8 mouse cellular contexts compared by ENCODE assay signal in genomic region chr17:29171001-29171772, GRCm38 (mm10). TPM values are rescaled to one million over a fixed set of nuclear protein-coding genes. Genes with fewer than 3 reads are reported as not detected.
A peak's percentile ranks its signal among the peaks of the same experiment; 100 is the strongest.
DNase-seq lines count a peak whose midpoint lies in the region; ATAC-seq lines count a peak whose summit lies in the region.

No protein-coding gene starts in this region.

- no peak overlapping the region for H3K9ac ChIP-seq in midbrain, embryonic 15.5 days
- H3K9ac ChIP-seq in stomach, embryonic 14.5 days (replicated peaks; ENCODE audit: low read depth, low read length) = no peak overlapping the region

- peak; percentile 75 for DNase-seq in midbrain, embryonic 10.5 days (ENCODE audit: low spot score)
- peak; percentile 81 to 82 for DNase-seq in cerebellum, postnatal 36 days
- peak; percentile 84 for DNase-seq in gastrocnemius, postnatal 10 days
- DNase-seq in kidney, adult 11 months = peak; percentile 80
- DNase-seq in limb, embryonic 10.5 days (ENCODE audit: low spot score) = peak; percentile 82
- DNase-seq in monocyte, adult 2 months (ENCODE audit: low read depth in 1 of 2, low spot score in 2 of 2) = peak; percentile 56 to 70

- no peak overlapping the region for H3K4me3 ChIP-seq in midbrain, embryonic 10.5 days
- no peak overlapping the region for H3K4me3 ChIP-seq in midbrain, embryonic 15.5 days
- no peak overlapping the region for H3K4me3 ChIP-seq in limb, embryonic 10.5 days
- H3K4me3 ChIP-seq in stomach, embryonic 14.5 days (ENCODE audit: low read depth, low read length) = no peak overlapping the region

- no peaks in the 10 kb centered on the region for H3K36me3 ChIP-seq in midbrain, embryonic 10.5 days
- no peaks in the 10 kb centered on the region for H3K36me3 ChIP-seq in midbrain, embryonic 15.5 days (replicated peaks)
- no peaks in the 10 kb centered on the region for H3K36me3 ChIP-seq in limb, embryonic 10.5 days
- no peaks in the 10 kb centered on the region for H3K36me3 ChIP-seq in stomach, embryonic 14.5 days (ENCODE audit: control insufficient read depth, insufficient read depth, low read length)

- no peak overlapping the region for H3K4me2 ChIP-seq in midbrain, embryonic 15.5 days
- H3K4me2 ChIP-seq in stomach, embryonic 14.5 days (replicated peaks; ENCODE audit: low read depth, low read length) = no peak overlapping the region

- WGBS in midbrain, embryonic 10.5 days = 26% methylated on average over 14 of the region's 14 CpGs
- WGBS in midbrain, embryonic 15.5 days = 23% methylated on average over 14 of the region's 14 CpGs
- 26% methylated on average over 14 of the region's 14 CpGs for WGBS in limb, embryonic 10.5 days
- WGBS in stomach, embryonic 14.5 days = 20% methylated on average over 14 of the region's 14 CpGs

- no peaks in the 10 kb centered on the region for H3K9me3 ChIP-seq in midbrain, embryonic 10.5 days (replicated peaks)
- no peaks in the 10 kb centered on the region for H3K9me3 ChIP-seq in midbrain, embryonic 15.5 days
- H3K9me3 ChIP-seq in limb, embryonic 10.5 days (replicated peaks) = no peaks in the 10 kb centered on the region
- H3K9me3 ChIP-seq in stomach, embryonic 14.5 days (ENCODE audit: control insufficient read depth, low read depth, low read length) = no peaks in the 10 kb centered on the region

- H3K27ac ChIP-seq in midbrain, embryonic 10.5 days (replicated peaks) = no peak overlapping the region
- no peak overlapping the region for H3K27ac ChIP-seq in midbrain, embryonic 15.5 days
- 0 out of 2 replicates have a peak overlapping the region, but pooled peaks have one; percentile 14 for H3K27ac ChIP-seq in limb, embryonic 10.5 days
- H3K27ac ChIP-seq in stomach, embryonic 14.5 days (ENCODE audit: low read length) = no peak overlapping the region

- H3K27me3 ChIP-seq in midbrain, embryonic 10.5 days (ENCODE audit: low read depth, poor library complexity, severe bottlenecking) = peaks cover 5% of the 10 kb centered on the region; the same call in 1 of the 2 replicates
- no peaks in the 10 kb centered on the region for H3K27me3 ChIP-seq in midbrain, embryonic 15.5 days (replicated peaks)
- H3K27me3 ChIP-seq in limb, embryonic 10.5 days (ENCODE audit: low read depth, poor library complexity, severe bottlenecking) = peaks cover 20% of the 10 kb centered on the region
- no peaks in the 10 kb centered on the region for H3K27me3 ChIP-seq in stomach, embryonic 14.5 days (ENCODE audit: control insufficient read depth, insufficient read depth, low read length)

- peaks cover 31% of the 10 kb centered on the region for H3K4me1 ChIP-seq in midbrain, embryonic 10.5 days
- peaks cover 9% of the 10 kb centered on the region for H3K4me1 ChIP-seq in midbrain, embryonic 15.5 days
- peaks cover 18% of the 10 kb centered on the region for H3K4me1 ChIP-seq in limb, embryonic 10.5 days
- 0 out of 2 replicates have a peak, but pooled peaks cover under 1% of the 10 kb centered on the region for H3K4me1 ChIP-seq in stomach, embryonic 14.5 days (ENCODE audit: control insufficient read depth, insufficient read depth, low read length)

- no peak for ATAC-seq in midbrain, embryonic 15.5 days (replicated peaks)
- peak; percentile 63; the same call in 1 of the 2 replicates for ATAC-seq in stomach, embryonic 14.5 days (ENCODE audit: insufficient number of reproducible peaks, insufficient read depth, low FRiP score, low read depth)

RNA-seq across cellular contexts. Expression of gene Rab44, which starts 57.2 kb away (rescaled TPM):
- polyA plus RNA-seq in midbrain, embryonic 10.5 days (2016; fragmentation: Nextera tagmentation; extraction: Ambion mirVana) = 0.06 and 0.47 TPM in 2 replicates
- polyA plus RNA-seq in midbrain, embryonic 15.5 days (2015; fragmentation: Nextera tagmentation; extraction: Ambion mirVana) = 0.15 TPM in 1 of 2 replicates, not detected in the other
- total RNA-seq in gastrocnemius, postnatal 10 days (2021) = 1 to 10 TPM in 1 of 2 experiments, under 1 TPM in 1; 0.68 to 1.6 TPM
- polyA plus RNA-seq in limb, embryonic 10.5 days (2016; fragmentation: Nextera tagmentation; extraction: Ambion mirVana) = 0.11 and 0.26 TPM in 2 replicates
- polyA plus RNA-seq in stomach, embryonic 14.5 days (2014; fragmentation: Nextera tagmentation; extraction: Ambion mirVana) = 0.39 and 0.97 TPM in 2 replicates
